Mouse (Mus musculus) lung, postnatal 0 days (tissue): ENCODE results near the gene Tbx18.

Experiments used
- CTCF ChIP-seq: IDR thresholded peaks from 2 replicates; pipeline ENCODE4 v1.5.1; 2016; ENCODE audit warnings: antibody characterized with exemption, mild to moderate bottlenecking
- EP300 ChIP-seq: IDR thresholded peaks from 2 replicates; pipeline ENCODE4 v1.6.1; 2016; ENCODE audit warnings: antibody characterized with exemption, mild to moderate bottlenecking, control low read depth

- TF ChIP-seq CTCF (no peak), EP300 (no peak)
Measured at GRCm38 (mm10) chr9:87702267-87702666, 28.8 kb downstream of the Tbx18 start.
